Mouse (Mus musculus): ENCODE data around the gene Cstb.

Gene Cstb

GRCm38 (mm10) chr10:78417888-78418287, 7.6 kb upstream of the Cstb start:
- DNase-seq (ENCODE audit: low read depth), result no peak

DNA sequence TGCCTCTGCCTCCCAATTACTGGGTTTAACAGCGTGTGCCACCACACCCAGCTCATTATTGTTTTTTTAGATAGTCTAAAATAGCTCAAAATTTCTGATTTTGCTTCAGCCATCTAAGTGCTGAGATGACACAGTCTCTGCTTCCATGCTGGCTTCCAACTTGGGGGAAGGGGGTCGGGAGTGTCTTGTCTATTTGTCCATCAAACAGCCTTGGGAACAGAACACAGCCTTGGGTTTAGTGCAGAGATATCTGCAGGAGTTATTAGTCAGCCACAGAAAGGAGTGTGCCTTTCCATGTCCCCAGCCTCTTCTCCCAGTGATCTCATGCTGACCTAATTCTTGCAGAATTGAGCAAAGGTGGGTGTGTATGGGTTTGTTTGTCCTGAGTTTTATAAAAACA, 6.7 kb upstream of the Cstb start:
- no peak for DNase-seq (ENCODE audit: low read depth)

- no peak for DNase-seq (ENCODE audit: low read depth)
These were observed 4.5 kb upstream of the Cstb start for GRCm38 (mm10) chr10:78420929-78421328.

DNA sequence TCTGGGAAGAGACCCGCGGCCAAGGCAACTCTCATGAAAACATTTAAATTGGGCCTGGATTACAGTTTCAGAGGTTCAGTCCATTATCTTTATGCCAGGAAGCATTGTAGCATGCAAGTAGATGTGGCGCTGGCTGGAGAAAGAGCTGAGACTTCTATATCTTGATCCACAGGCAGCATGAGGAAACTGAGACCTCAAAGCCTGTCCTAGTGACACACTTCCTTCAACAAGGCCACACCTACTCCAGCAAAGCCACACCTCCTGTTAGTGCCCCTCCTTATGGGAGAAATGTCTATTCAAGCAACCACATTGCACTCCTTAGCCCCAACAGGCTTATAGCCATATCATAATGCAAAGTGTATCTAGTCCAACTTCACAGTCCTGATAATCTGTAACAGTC, 2.9 kb upstream of the Cstb start:
- no peak for DNase-seq (ENCODE audit: low read depth)

- peak; percentile 38 for DNase-seq (ENCODE audit: low read depth)
These were observed 757 bp downstream of the Cstb start for GRCm38 (mm10) chr10:78426117-78426735.

DNA sequence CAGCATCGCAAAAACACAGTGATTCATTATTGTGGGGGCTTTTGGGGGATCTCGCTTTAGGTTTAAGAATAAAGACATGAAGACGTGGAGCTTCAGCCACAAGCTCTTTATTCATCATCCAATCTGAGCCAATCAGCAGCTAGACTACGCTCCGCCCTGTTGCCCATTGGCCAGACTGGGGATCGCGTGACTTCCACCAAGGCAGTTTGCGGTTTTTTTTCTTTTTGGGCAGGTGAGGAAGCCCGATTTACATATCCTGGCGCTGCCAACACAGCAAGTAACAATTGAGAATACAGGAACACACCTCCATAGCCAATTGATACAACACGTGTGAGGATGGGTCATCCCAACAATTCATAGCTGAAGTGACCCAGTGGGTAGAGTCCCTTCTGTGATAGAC, 2.6 kb downstream of the Cstb start:
- DNase-seq (ENCODE audit: low read depth), result no peak

GRCm38 (mm10) chr10:78429180-78429579, 3.7 kb downstream of the Cstb start:
- no peak for DNase-seq (ENCODE audit: low read depth)

DNA sequence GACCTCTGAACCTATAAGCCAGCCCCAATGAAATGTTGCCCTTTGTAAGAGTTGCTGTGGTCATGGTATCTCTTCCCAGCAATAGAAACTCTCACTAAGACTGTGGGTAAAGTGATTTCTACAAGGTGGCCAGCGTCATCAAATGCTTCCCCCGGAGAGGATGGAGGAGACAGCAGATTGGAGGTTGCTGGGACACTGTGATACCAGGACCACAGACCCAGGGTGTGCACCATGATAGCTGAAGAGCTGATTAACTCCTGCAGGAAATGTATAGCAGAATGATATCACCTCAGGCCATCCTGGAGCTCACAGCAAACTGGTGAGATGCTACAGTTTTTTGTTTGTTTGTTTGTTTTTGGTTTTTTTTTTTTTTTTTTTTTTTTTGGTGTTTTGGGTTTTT, 4.3 kb downstream of the Cstb start:
- no peak for DNase-seq (ENCODE audit: low read depth)

- DNase-seq (ENCODE audit: low read depth), result no peak
These were observed 7.4 kb downstream of the Cstb start for GRCm38 (mm10) chr10:78432853-78433252.

DNA sequence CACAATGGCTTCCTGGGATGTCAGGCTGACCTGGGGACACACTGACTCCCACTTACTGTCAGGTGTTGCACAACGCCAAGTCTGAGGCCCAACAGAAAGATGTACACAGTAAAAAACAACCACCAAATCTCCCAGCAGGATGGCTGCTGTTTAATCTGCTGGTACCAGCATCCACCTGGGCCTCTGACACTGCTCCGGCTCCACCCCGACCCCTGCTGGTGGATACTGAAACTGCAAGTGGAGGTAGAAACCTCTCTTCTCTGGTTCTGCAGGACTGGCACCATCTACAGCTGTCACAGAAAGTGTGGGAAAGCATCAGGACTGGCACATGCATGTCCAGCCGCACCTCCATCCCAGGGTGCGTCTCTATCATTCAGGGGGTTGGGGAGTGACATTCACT, 12.6 kb downstream of the Cstb start:
- DNase-seq (ENCODE audit: low read depth), result peak; percentile 55

DNA sequence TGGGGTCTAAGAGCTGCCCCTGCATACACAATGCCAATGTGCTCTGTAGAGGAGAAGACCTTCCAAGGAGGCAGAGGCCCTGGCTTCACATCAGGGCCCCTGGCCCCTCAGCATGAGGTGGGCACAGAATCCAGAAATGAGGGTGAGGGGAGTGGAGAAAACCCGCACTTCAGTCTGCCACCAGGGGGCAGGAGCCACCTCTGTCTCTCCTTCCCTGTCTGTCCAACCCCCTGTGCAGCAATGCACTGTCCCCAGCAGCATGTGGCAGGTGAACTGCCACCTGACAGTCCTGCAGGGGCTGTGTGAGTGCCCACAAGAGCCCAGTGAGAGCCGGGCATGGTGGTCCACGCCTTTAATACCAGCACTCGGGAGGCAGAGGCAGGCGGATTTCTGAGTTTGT, 14.1 kb downstream of the Cstb start:
- DNase-seq (ENCODE audit: low read depth), result no peak

GRCm38 (mm10) chr10:78439990-78440389, 14.5 kb downstream of the Cstb start:
- DNase-seq (ENCODE audit: low read depth), result no peak

DNA sequence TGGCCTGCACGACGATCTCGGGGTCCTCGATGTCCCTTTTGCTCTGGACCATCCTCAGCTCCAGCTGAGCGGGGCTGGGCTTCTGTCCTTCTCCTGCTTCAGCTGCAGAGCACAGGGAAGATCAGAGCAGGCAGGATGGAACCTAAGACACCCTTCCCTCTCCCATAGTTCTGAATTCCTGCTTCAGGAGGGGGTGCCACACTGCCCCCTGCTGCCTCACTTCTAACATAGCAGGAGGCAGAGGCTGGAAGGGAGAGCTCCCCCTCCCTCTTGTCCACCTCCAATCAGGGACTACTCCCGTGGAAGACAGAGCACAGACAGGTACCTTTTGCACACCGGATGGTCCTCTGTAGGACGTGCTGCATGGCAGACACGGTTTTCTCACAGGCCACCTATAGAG, 15.3 kb downstream of the Cstb start:
- DNase-seq (ENCODE audit: low read depth), result no peak

- no peak for DNase-seq (ENCODE audit: low read depth)
These were observed 16.1 kb downstream of the Cstb start for GRCm38 (mm10) chr10:78441606-78442005.

- no peak for DNase-seq (ENCODE audit: low read depth)
These were observed 16.8 kb downstream of the Cstb start for GRCm38 (mm10) chr10:78442292-78442691.

GRCm38 (mm10) chr10:78446195-78446594, 20.7 kb downstream of the Cstb start:
- DNase-seq (ENCODE audit: low read depth), result no peak

DNA sequence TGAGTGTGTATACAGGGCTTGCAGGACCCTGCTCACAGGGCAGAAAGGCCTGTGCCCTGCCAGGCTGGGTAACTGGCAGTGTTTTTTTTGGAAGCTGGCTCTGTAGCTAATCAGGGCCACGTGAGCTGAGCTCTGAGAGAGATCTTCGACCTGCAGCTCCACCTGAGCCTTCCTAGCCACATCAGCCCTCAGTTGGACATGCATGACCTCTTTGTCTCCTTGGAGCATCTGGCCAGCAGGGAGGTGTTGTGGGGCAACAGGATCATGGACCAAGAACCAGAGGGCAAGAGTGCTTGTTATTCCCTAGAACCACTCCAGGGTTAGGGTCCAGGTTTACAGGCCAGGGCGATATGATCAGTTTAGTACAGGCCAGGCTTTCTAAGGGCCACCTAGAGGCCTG, 21.9 kb downstream of the Cstb start:
- DNase-seq (ENCODE audit: low read depth), result no peak

DNA sequence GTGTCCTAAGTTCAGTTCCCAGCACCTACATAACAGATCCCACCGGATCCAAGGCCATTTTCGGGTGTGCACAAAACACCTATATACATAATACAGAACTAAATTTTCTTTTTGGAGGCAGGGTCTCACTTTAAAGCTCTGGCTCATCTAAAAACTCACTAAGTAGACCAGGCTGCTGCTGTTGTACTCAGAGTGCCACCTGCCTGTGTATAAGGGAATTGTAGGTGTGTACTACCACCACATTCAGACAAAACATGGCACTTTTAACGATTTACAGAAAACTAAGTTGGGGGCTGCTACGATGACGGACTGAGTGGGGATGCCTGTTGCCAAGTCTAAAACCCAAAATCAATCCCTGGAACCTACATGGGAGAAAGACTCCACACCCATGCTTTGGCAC, 25.3 kb downstream of the Cstb start:
- no peak for DNase-seq (ENCODE audit: low read depth)

DNA sequence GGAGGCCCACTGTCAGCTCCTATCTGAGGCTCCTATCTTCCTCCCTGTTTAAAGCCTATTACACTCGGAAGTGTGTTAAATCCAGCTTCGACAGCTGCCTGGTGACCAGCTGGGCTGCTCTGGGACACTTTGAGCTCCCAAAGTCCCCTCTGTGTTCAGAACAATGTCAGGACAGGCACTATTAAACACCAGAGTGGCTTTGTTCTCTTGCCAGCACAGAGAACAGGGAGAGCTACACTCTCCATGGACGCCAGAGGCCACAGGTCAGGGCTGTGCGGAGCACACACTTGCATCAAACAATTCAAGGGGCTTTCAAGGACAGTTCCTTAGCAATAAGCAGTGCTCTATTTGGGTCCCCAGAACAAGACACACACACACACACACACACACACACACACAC, 27.2 kb downstream of the Cstb start:
- DNase-seq (ENCODE audit: low read depth), result no peak

DNA sequence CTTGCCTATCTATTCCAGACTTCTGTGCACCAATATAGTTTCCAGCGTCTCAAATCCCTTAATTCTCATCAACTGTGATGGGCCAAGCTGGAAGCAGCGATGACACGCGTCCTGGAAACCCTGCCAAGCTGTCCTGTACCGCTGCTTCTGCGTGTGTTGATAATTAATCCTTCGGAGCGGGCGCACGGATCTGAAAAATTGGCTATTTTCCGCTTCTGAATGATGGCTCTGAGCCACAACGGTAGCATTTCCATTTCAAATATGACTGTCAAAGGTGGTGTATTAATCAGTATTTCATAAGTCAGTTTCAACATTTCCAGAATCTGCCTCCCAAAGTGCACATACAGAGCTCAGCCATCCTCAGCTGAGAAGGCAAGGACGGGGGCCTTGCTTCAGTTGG, 31.2 kb downstream of the Cstb start:
- no peak for DNase-seq (ENCODE audit: low read depth)

DNA sequence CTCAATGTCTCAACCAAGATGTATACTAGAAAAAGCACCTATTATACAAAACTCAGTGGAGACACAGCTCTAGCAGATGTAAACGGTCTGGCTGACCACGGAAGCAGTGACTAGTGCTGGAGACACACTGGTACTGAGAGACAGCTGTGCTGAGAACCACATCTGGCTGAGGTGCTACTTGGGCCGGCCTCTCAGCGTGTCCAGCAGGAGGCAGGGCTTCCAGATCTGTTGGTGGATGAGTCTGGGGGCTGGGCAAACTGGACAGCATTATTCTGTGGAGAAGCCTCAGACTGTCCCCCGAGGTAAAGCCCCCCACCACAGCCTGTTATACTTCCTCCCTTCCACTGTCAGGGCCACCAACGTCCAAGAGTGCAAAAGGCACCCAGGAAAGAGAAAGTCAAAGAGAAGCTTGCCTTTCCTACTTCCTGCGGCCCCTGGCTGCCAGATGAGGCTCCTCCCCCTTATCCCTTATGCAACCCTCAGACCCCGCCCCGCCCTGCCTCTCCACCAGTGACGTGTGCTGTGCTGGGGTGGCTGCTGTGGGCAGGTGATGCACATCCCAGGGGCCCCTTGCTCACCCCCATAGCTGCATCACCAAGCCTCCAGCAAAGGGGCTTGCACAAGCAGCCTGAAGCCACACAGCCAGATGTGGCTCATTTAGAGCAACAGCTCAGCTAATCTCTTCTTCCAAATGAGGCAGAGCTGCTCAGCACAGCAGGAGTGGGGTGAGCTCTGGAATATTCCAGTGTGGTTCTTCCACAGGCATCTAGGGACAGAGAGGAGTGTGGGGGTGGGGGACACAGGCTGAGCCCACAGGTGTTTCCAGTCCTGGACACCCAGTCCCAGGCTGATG, 32.3 kb downstream of the Cstb start:
- DNase-seq (ENCODE audit: low read depth), result peak; percentile 59

DNA sequence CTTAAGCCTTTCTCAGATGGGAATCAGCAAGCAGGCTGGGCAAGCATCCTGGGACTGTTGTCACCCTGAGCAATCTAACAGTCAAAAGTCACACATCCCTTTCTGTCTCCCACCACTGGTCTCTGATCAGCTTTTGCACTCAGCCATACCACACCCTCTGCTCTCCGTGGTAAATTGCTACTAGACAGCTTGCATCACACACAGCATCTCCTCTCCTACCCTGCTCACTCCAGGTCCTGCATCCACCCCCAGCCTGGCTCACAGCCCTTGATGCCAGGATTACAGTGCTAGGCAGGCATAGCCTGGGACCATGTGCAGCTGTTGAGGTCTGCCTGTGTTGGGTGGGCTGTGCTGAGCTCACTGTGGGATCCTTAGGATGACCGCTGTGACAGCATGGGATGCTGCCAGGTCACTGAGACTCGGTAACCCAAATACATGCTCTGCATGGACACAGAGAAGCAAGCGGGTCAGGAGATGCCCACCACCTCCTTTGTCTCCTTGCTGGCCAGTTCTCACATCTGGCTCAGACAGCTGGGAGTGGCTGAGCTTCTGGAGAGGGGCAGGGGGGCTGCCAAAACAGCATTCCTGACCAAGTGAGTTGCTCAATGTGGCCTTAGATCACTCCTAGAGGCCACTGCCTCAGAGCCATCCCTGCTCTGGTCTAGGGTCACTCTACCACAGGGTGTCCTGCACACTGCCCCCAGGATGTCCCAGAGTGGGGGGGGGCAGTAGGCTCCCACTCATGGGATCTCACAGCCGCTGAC, 33.1 kb downstream of the Cstb start:
- DNase-seq (ENCODE audit: low read depth), result no peak

DNA sequence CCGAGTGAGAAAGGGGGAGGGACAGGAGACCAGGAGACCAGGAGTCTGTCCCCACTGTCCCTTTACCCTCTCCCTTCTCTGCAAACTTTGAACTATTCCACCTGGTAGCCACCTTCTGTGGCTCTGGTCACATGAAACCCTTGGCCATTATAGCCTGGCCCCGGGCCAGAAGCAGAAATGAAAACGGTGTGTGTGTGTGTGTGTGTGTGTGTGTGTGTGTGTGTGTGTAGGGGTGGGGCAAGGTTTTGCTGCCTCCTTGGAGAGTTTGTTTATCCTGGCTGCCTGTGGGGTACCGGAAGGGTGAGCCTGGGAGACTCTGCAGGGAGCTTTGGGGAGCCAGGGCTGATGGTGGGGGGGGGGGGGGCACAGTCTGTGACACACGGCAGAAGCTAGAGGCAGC, 35.0 kb downstream of the Cstb start:
- no peak for DNase-seq (ENCODE audit: low read depth)
